Mouse (Mus musculus) thymus, adult 2 months (tissue): ENCODE data around the gene Stk40. TPM values are rescaled to one million over a fixed set of nuclear protein-coding genes. Genes with fewer than 3 reads are reported as not detected.

Experiments used
- DNase-seq: peaks from one replicate; pipeline ENCODE4 v3.0.0; 2021
- H3K27ac ChIP-seq: fragments of 200-500 bp; 2 replicates; pipeline ENCODE4 v1.5.1; 2012; ENCODE audit warnings: low read length, control low read depth; ENCODE audit not compliant: control insufficient read depth, insufficient read depth
- H3K27me3 ChIP-seq: fragments of 200-500 bp; 2 replicates; pipeline ENCODE4 v1.6.1; 2012; ENCODE audit warnings: mild to moderate bottlenecking, low read length, moderate library complexity, mixed read lengths; ENCODE audit not compliant: control insufficient read depth, insufficient read depth
- H3K36me3 ChIP-seq: fragments of 200-500 bp; 2 replicates; pipeline ENCODE4 v1.6.1; 2012; ENCODE audit warnings: mild to moderate bottlenecking, low read length, moderate library complexity; ENCODE audit not compliant: control insufficient read depth, insufficient read depth
- H3K4me1 ChIP-seq: fragments of 200-500 bp; replicated peaks from 2 replicates; pipeline ENCODE4 v1.6.1; 2012; ENCODE audit warnings: low read length; ENCODE audit not compliant: control insufficient read depth, insufficient read depth
- H3K4me3 ChIP-seq: fragments of 200-500 bp; 2 replicates; pipeline ENCODE4 v1.5.1; 2012; ENCODE audit warnings: mild to moderate bottlenecking, low read length, control low read depth, moderate library complexity; ENCODE audit not compliant: control insufficient read depth, insufficient read depth
- CTCF ChIP-seq: fragments of 200-500 bp; IDR thresholded peaks from 2 replicates; pipeline ENCODE4 v1.5.1; 2012; ENCODE audit warnings: mild to moderate bottlenecking, control low read depth, low read length, moderate library complexity, borderline replicate concordance; ENCODE audit not compliant: control insufficient read depth, poor library complexity, insufficient read depth; ENCODE audit errors: extremely low read depth
- POLR2A ChIP-seq: fragments of 200-500 bp; IDR thresholded peaks from 2 replicates; pipeline ENCODE4 v1.6.1; 2012; ENCODE audit warnings: mild to moderate bottlenecking, low read length, control low read depth, moderate library complexity; ENCODE audit not compliant: control insufficient read depth, poor library complexity, insufficient read depth; ENCODE audit errors: extremely low read depth
- WGBS: fragments of 180-500 bp; shearing (Covaris S2); methylation state at CpG from one replicate; pipeline ENCODE4 v1.1.7; 2018; 5-methylcytosine and 5-hydroxymethylcytosine counted together
- polyA plus RNA-seq: library from polyadenylated mRNA; depleted of rRNA; stranded (reverse); fragments of >200 nt; gene quantifications from 2 replicates; pipeline ENCODE4 v1.2.3, GENCODE M21; 2012; rRNA removed

The Stk40 gene
- polyA plus RNA-seq = 36.5 and 43.1 TPM in 2 replicates

GRCm38 (mm10) chr4:126103590-126104068 lies at the start of gene Stk40:
Stk40 (plus strand) TSS chr4:126103957.
- WGBS = 2% methylated on average over 34 of the region's 34 CpGs
- peak; percentile 95 for DNase-seq
- Histone ChIP-seq H3K27ac (peak within 1 kb of the TSS; percentile 33; the same call in 1 of the 2 replicates), H3K27me3 (no peaks in the 10 kb centered on the region), H3K4me1 (peaks cover 12% of the 10 kb centered on the region), H3K4me3 (peak within 1 kb of the TSS; percentile 72), H3K36me3 (no peaks in the 10 kb centered on the region)
- TF ChIP-seq POLR2A = peak; percentile 85
- peak; percentile 65; the same call in 1 of the 2 replicates for TF ChIP-seq CTCF

DNA sequence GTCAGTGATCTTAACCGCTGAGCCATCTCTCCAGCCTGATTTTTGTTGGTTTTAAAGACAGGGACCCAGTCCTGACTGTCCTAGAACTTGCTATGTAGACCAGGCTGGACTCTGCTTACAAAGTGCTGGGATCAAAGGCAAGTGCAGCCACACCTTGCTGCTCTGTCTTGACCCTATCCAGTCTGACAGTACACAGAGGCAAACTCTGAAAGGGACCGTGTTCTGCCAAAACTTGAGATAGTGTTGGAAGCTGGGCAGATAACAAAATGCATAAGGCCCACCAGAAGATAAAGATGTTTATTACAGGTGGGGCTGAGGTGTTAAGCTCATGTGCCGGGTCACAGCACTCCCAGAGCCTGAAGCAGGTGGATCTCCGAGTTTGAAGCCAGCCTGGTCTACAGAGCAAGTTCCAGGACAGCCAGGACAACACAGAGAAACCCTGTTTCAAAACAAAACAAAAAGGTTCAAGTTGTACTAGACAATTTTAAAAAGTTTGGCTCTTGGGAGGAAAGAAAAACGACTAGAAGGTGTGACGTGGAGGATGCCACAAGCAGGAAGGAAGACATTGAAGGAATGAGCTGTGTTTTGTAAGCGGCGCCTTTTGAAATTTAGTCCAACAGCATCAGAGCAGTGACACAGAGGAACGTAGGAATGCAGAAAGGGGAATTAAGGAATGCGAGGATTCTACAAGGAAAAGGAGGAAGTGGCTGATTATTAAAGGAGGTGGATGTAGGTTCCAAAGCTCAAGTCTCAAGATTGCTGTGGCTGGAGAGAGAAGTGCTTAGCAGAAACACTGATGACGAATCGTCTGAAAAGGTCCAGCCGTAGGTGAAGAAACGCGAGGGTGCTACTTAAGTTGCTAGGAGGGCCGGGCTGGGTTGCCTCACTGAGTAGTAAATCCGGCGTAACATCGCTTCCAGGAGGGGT lies 46.3 kb upstream of the Stk40 start:
- DNase-seq = no peak
- Histone ChIP-seq H3K4me1 (peaks cover 16% of the 10 kb centered on the region), H3K27me3 (no peaks in the 10 kb centered on the region), H3K4me3 (peak overlapping the region; percentile 69), H3K36me3 (peaks cover 15% of the 10 kb centered on the region; the same call in 1 of the 2 replicates), H3K27ac (no peak overlapping the region)
- no peak for TF ChIP-seq POLR2A
- TF ChIP-seq CTCF = no peak
- 15% methylated on average over 19 of the region's 19 CpGs for WGBS

GRCm38 (mm10) chr4:126058134-126058996 lies 45.4 kb upstream of the Stk40 start, which contains the start of gene Oscp1:
Oscp1 (plus strand) TSS chr4:126058565.
- H3K4me1 ChIP-seq = peaks cover 15% of the 10 kb centered on the region
- no peak within 1 kb of the TSS for H3K27ac ChIP-seq
- no peaks in the 10 kb centered on the region for H3K27me3 ChIP-seq
- 3% methylated on average over 57 of the region's 57 CpGs for WGBS
- H3K36me3 ChIP-seq = peaks cover 13% of the 10 kb centered on the region; the same call in 1 of the 2 replicates
- DNase-seq = peak; percentile 90
- peak within 1 kb of the TSS; percentile 69 for H3K4me3 ChIP-seq
- TF ChIP-seq CTCF (no peak; the same call in 1 of the 2 replicates), POLR2A (no peak)

GRCm38 (mm10) chr4:126058997-126059362 lies 44.8 kb upstream of the Stk40 start:
- no peak for DNase-seq
- no peaks in the 10 kb centered on the region for H3K27me3 ChIP-seq
- peaks cover 8% of the 10 kb centered on the region; the same call in 1 of the 2 replicates for H3K36me3 ChIP-seq
- no peak for TF ChIP-seq CTCF
- TF ChIP-seq POLR2A = no peak
- peak overlapping the region; percentile 69 for H3K4me3 ChIP-seq
- WGBS = 65% methylated on average over 9 of the region's 9 CpGs
- peaks cover 13% of the 10 kb centered on the region for H3K4me1 ChIP-seq
- H3K27ac ChIP-seq = no peak overlapping the region

DNA sequence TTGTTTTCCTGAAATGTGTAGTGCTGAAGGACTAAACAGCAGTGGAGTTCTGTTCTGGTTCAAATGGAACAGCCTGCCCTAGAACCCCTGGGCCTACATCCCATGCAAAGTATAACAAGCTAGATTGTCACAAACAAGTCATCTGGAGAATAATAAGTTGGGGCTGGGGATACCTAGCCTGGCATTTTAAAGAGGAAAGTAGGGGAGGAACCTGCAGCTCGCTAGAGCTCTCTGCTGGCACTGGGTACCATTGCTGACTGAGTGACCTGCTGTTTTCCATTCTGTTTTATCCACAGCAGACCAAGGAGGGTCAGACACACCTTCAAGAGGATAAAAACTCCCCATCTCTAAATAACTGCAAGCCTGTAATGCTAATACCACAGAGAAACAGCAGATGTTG lies 40.9 kb upstream of the Stk40 start:
- no peak overlapping the region for H3K27ac ChIP-seq
- no peak for TF ChIP-seq CTCF
- TF ChIP-seq POLR2A = no peak
- no peaks in the 10 kb centered on the region for H3K27me3 ChIP-seq
- no peaks in the 10 kb centered on the region for H3K36me3 ChIP-seq
- peak; percentile 13 for DNase-seq
- 79% methylated on average over 1 of the region's 1 CpGs for WGBS
- no peak overlapping the region for H3K4me3 ChIP-seq
- H3K4me1 ChIP-seq = peaks cover 7% of the 10 kb centered on the region

GRCm38 (mm10) chr4:126065241-126065640 lies 38.5 kb upstream of the Stk40 start:
- DNase-seq = no peak
- H3K36me3 ChIP-seq = no peaks in the 10 kb centered on the region
- H3K4me3 ChIP-seq = no peak overlapping the region
- WGBS = 92% methylated on average over 7 of the region's 7 CpGs
- H3K27ac ChIP-seq = no peak overlapping the region
- H3K4me1 ChIP-seq = no peaks in the 10 kb centered on the region
- TF ChIP-seq CTCF (no peak), POLR2A (no peak)
- no peaks in the 10 kb centered on the region for H3K27me3 ChIP-seq
